Mouse (Mus musculus): ENCODE data around the gene Pin4.
"Not testable (repeated sequence)": the region's sequence is repeated elsewhere in the genome, so short reads cannot be mapped to it uniquely, and the experiment has no call there.

Gene Pin4

GRCm38 (mm10) chrX:102119042-102119864 lies at the start of gene Pin4:
Gene Pin4, plus strand, starts transcription at chrX:102119447.
- DNase-seq (ENCODE audit: low read depth): peak; percentile 94

GRCm38 (mm10) chrX:102070591-102071471 lies 48.4 kb upstream of the Pin4 start, which contains the start of gene Rtl5:
Gene Rtl5, minus strand, starts transcription at chrX:102071304.
- DNase-seq (ENCODE audit: low read depth): no peak

- no peak for DNase-seq (ENCODE audit: low read depth)
These were observed 47.7 kb upstream of the Pin4 start for GRCm38 (mm10) chrX:102071517-102071916.

- DNase-seq (ENCODE audit: low read depth): no peak
These were observed 45.5 kb upstream of the Pin4 start for GRCm38 (mm10) chrX:102073605-102074325.

GRCm38 (mm10) chrX:102074435-102074834 lies 44.8 kb upstream of the Pin4 start:
- DNase-seq (ENCODE audit: low read depth): no peak

GRCm38 (mm10) chrX:102075158-102075557 lies 44.1 kb upstream of the Pin4 start:
- DNase-seq (ENCODE audit: low read depth): no peak

GRCm38 (mm10) chrX:102076886-102077765 lies 42.1 kb upstream of the Pin4 start:
- peak; percentile 33 for DNase-seq (ENCODE audit: low read depth)

- no peak for DNase-seq (ENCODE audit: low read depth)
These were observed 38.2 kb upstream of the Pin4 start for GRCm38 (mm10) chrX:102081076-102081475.

- no peak for DNase-seq (ENCODE audit: low read depth)
These were observed 37.5 kb upstream of the Pin4 start for GRCm38 (mm10) chrX:102081573-102082279.

GRCm38 (mm10) chrX:102082340-102082739 lies 36.9 kb upstream of the Pin4 start:
- DNase-seq (ENCODE audit: low read depth): no peak

- no peak for DNase-seq (ENCODE audit: low read depth)
These were observed 33.3 kb upstream of the Pin4 start for GRCm38 (mm10) chrX:102085798-102086443.

- no peak for DNase-seq (ENCODE audit: low read depth)
These were observed 28.6 kb upstream of the Pin4 start for GRCm38 (mm10) chrX:102090605-102091004.

- DNase-seq (ENCODE audit: low read depth): no peak
These were observed 24.8 kb upstream of the Pin4 start for GRCm38 (mm10) chrX:102094381-102094904.

GRCm38 (mm10) chrX:102101886-102102285 lies 17.4 kb upstream of the Pin4 start:
- DNase-seq (ENCODE audit: low read depth): no peak

- not testable (repeated sequence) for DNase-seq (ENCODE audit: low read depth)
These were observed 15.4 kb upstream of the Pin4 start for GRCm38 (mm10) chrX:102103830-102104229.

GRCm38 (mm10) chrX:102109349-102109748 lies 9.9 kb upstream of the Pin4 start:
- DNase-seq (ENCODE audit: low read depth): not testable (repeated sequence)

- DNase-seq (ENCODE audit: low read depth): no peak
These were observed 3.6 kb upstream of the Pin4 start for GRCm38 (mm10) chrX:102115676-102116075.

GRCm38 (mm10) chrX:102121321-102121720 lies 2.1 kb downstream of the Pin4 start:
- DNase-seq (ENCODE audit: low read depth): no peak

GRCm38 (mm10) chrX:102141157-102141556 lies 21.9 kb downstream of the Pin4 start:
- no peak for DNase-seq (ENCODE audit: low read depth)
